Mouse (Mus musculus) forebrain, embryonic 11.5 days (tissue): ENCODE results near the gene Rho. TPM values are rescaled to one million over a fixed set of nuclear protein-coding genes. Genes with fewer than 3 reads are reported as not detected.

Experiments used
- ATAC-seq: fragments of 200-750 bp; cut with Nextera tagmentation; replicated peaks from 2 replicates; pipeline ENCODE4 v1.8.0; 2017; ENCODE audit warnings: moderate TSS enrichment; ENCODE audit not compliant: low FRiP score
- DNase-seq: peaks from one replicate; pipeline ENCODE4 v3.0.0-alpha.2; 2017; ENCODE audit warnings: low spot score
- H3K27ac ChIP-seq: fragments of 300-500 bp; sonication (generic); 2 replicates; pipeline ENCODE4 v1.5.1; 2014; ENCODE audit warnings: low read depth, low read length
- H3K27me3 ChIP-seq: fragments of 300-500 bp; sonication (generic); 2 replicates; pipeline ENCODE4 v1.6.1; 2014; ENCODE audit warnings: mild to moderate bottlenecking, low read length, mixed read lengths; ENCODE audit not compliant: control insufficient read depth, insufficient read depth
- H3K36me3 ChIP-seq: fragments of 300-500 bp; sonication (generic); 2 replicates; pipeline ENCODE4 v1.6.1; 2014; ENCODE audit warnings: mild to moderate bottlenecking, low read length, moderate library complexity, mixed read lengths; ENCODE audit not compliant: control insufficient read depth, insufficient read depth
- H3K4me1 ChIP-seq: fragments of 300-500 bp; sonication (generic); replicated peaks from 2 replicates; pipeline ENCODE4 v1.6.1; 2014; ENCODE audit warnings: low read length, mixed read lengths; ENCODE audit not compliant: control insufficient read depth, insufficient read depth
- H3K4me2 ChIP-seq: fragments of 300-500 bp; sonication (generic); 2 replicates; pipeline ENCODE4 v1.6.1; 2014; ENCODE audit warnings: low read depth, mild to moderate bottlenecking, low read length, moderate library complexity, mixed read lengths; ENCODE audit not compliant: severe bottlenecking
- H3K4me3 ChIP-seq: fragments of 300-500 bp; sonication (generic); 2 replicates; pipeline ENCODE4 v1.5.1; 2014; ENCODE audit warnings: low read depth, low read length
- H3K9ac ChIP-seq: fragments of 300-500 bp; sonication (generic); 2 replicates; pipeline ENCODE4 v1.6.1; 2014; ENCODE audit warnings: low read length
- H3K9me3 ChIP-seq: fragments of 300-500 bp; sonication (generic); 2 replicates; pipeline ENCODE4 v1.6.1; 2016; ENCODE audit warnings: low read length, mixed read lengths; ENCODE audit not compliant: control insufficient read depth
- WGBS: fragments of 180-500 bp; shearing (Covaris S2); extraction: QIAGEN DNeasy Blood & Tissue Kit; methylation state at CpG from one replicate; pipeline ENCODE4 v1.1.7; 2014; 5-methylcytosine and 5-hydroxymethylcytosine counted together
- polyA plus RNA-seq: library from polyadenylated mRNA; unstranded; fragments of >200 nt; fragmentation: Nextera tagmentation; extraction: Ambion mirVana; gene quantifications from 2 replicates; pipeline ENCODE4 v1.2.1, GENCODE M21; 2014

Gene Rho
- polyA plus RNA-seq, 1 experiment from 2014 or later: 0.09 TPM

GRCm38 (mm10) chr6:115983306-115984038 is 51.9 kb downstream of the Rho start:
- Histone ChIP-seq H3K9me3 (no peaks in the 10 kb centered on the region), H3K4me1 (peaks cover 7% of the 10 kb centered on the region; the same call in 1 of the 2 replicates), H3K4me3 (no peak overlapping the region), H3K27ac (no peak overlapping the region), H3K36me3 (no peaks in the 10 kb centered on the region), H3K4me2 (no peak overlapping the region), H3K27me3 (no peaks in the 10 kb centered on the region), H3K9ac (no peak overlapping the region)
- WGBS: 71% methylated on average over 12 of the region's 12 CpGs
- DNase-seq (no peak), ATAC-seq (no peak)

- Histone ChIP-seq H3K4me1 (peaks cover 7% of the 10 kb centered on the region; the same call in 1 of the 2 replicates), H3K4me2 (no peak overlapping the region), H3K9ac (no peak overlapping the region), H3K9me3 (no peaks in the 10 kb centered on the region), H3K4me3 (no peak overlapping the region), H3K27ac (no peak overlapping the region), H3K36me3 (no peaks in the 10 kb centered on the region), H3K27me3 (no peaks in the 10 kb centered on the region)
- DNase-seq (no peak), ATAC-seq (no peak)
- WGBS: 66% methylated on average over 7 of the region's 7 CpGs
Observed at GRCm38 (mm10) chr6:115984580-115984979, 53.0 kb downstream of the Rho start.

- ATAC-seq (no peak), DNase-seq (no peak)
- Histone ChIP-seq H3K27me3 (no peaks in the 10 kb centered on the region), H3K27ac (no peak overlapping the region), H3K4me1 (peaks cover 7% of the 10 kb centered on the region; the same call in 1 of the 2 replicates), H3K4me3 (no peak overlapping the region), H3K36me3 (no peaks in the 10 kb centered on the region), H3K9ac (no peak overlapping the region), H3K4me2 (no peak overlapping the region), H3K9me3 (no peaks in the 10 kb centered on the region)
- 73% methylated on average over 9 of the region's 9 CpGs for WGBS
Observed at GRCm38 (mm10) chr6:115985622-115986021, 54.1 kb downstream of the Rho start.

GRCm38 (mm10) chr6:115986472-115987095 is 55.0 kb downstream of the Rho start:
- no peak for ATAC-seq
- no peaks in the 10 kb centered on the region; the same call in none of the 2 replicates for H3K27me3 ChIP-seq
- H3K27ac ChIP-seq: no peak overlapping the region
- H3K4me1 ChIP-seq: peaks cover 10% of the 10 kb centered on the region
- 52% methylated on average over 12 of the region's 12 CpGs for WGBS
- no peak overlapping the region for H3K4me3 ChIP-seq
- H3K36me3 ChIP-seq: no peaks in the 10 kb centered on the region
- H3K9ac ChIP-seq: no peak overlapping the region
- no peak for DNase-seq
- no peak overlapping the region for H3K4me2 ChIP-seq
- H3K9me3 ChIP-seq: no peaks in the 10 kb centered on the region

- Histone ChIP-seq H3K27ac (no peak overlapping the region), H3K9me3 (no peaks in the 10 kb centered on the region), H3K4me2 (no peak overlapping the region), H3K36me3 (no peaks in the 10 kb centered on the region), H3K9ac (no peak overlapping the region), H3K4me1 (peaks cover 14% of the 10 kb centered on the region), H3K4me3 (no peak overlapping the region), H3K27me3 (peaks cover 6% of the 10 kb centered on the region)
- ATAC-seq (no peak), DNase-seq (no peak)
- WGBS: 70% methylated on average over 9 of the region's 9 CpGs
Observed at GRCm38 (mm10) chr6:115987096-115987747, 55.7 kb downstream of the Rho start.

- H3K4me2 ChIP-seq: no peak overlapping the region
- DNase-seq (no peak), ATAC-seq (no peak)
- peaks cover 24% of the 10 kb centered on the region for H3K27me3 ChIP-seq
- WGBS: 77% methylated on average over 5 of the region's 5 CpGs
- no peak overlapping the region for H3K27ac ChIP-seq
- H3K4me3 ChIP-seq: no peak overlapping the region
- H3K36me3 ChIP-seq: no peaks in the 10 kb centered on the region
- H3K9me3 ChIP-seq: no peaks in the 10 kb centered on the region
- H3K9ac ChIP-seq: no peak overlapping the region
- peaks cover 23% of the 10 kb centered on the region for H3K4me1 ChIP-seq
Observed at GRCm38 (mm10) chr6:115989032-115989431, 57.5 kb downstream of the Rho start.

- H3K36me3 ChIP-seq: no peaks in the 10 kb centered on the region
- peaks cover 28% of the 10 kb centered on the region for H3K4me1 ChIP-seq
- no peak overlapping the region for H3K4me3 ChIP-seq
- ATAC-seq (no peak), DNase-seq (no peak)
- H3K27me3 ChIP-seq: peaks cover 30% of the 10 kb centered on the region
- WGBS: 77% methylated on average over 4 of the region's 4 CpGs
- H3K9me3 ChIP-seq: no peaks in the 10 kb centered on the region
- no peak overlapping the region for H3K9ac ChIP-seq
- H3K4me2 ChIP-seq: no peak overlapping the region
- H3K27ac ChIP-seq: no peak overlapping the region
Observed at GRCm38 (mm10) chr6:115989607-115990006, 58.1 kb downstream of the Rho start.
